Mouse (Mus musculus) activated CD4-positive, CD25-positive, alpha-beta regulatory T cell, adult 9 weeks (primary cell): ENCODE data around the gene Fbxw5. TPM values are rescaled to one million over a fixed set of nuclear protein-coding genes. Genes with fewer than 3 reads are reported as not detected.

Experiments used
- polyA plus RNA-seq: library from polyadenylated mRNA; unstranded; fragments of 100-300 nt; shearing (Covaris generic); gene quantifications from one replicate; pipeline ENCODE4 v1.2.1, GENCODE M21; 2017

Fbxw5 gene
- 115 TPM for polyA plus RNA-seq

GRCm38 (mm10) chr2:25500576-25501405 is at the start of gene Fbxw5:
Gene Fbxw5, plus strand, starts transcription at chr2:25500750.

GRCm38 (mm10) chr2:25456205-25456953 is 44.2 kb upstream of the Fbxw5 start, which contains the start of gene Clic3:
Gene Clic3, plus strand, starts transcription at chr2:25456838.

GRCm38 (mm10) chr2:25460551-25461309 is 39.8 kb upstream of the Fbxw5 start, which contains the start of gene Paxx:
Gene Paxx, minus strand, starts transcription at chr2:25461094.

GRCm38 (mm10) chr2:25469969-25470368 is 30.6 kb upstream of the Fbxw5 start, which contains the start of gene Ptgds:
Gene Ptgds, minus strand, starts transcription at chr2:25470046.

GRCm38 (mm10) chr2:25493476-25493961 is 7.0 kb upstream of the Fbxw5 start, which contains the start of gene Lcn12:
Gene Lcn12, minus strand, starts transcription at chr2:25493911.

GRCm38 (mm10) chr2:25501593-25502486 is 1.3 kb downstream of the Fbxw5 start, which contains the start of gene C8g:
Gene C8g, minus strand, starts transcription at chr2:25501719.

GRCm38 (mm10) chr2:25546811-25547491 is 46.4 kb downstream of the Fbxw5 start, which contains the start of gene Traf2:
Gene Traf2, minus strand, starts transcription at chr2:25546940.

Other genes with a start within 250 kb of the Fbxw5 start
- gene Tmem203, start 245.3 kb upstream of the Fbxw5 start, polyA plus RNA-seq: 16.9 TPM
- gene Tprn, start 238.1 kb upstream of the Fbxw5 start, polyA plus RNA-seq: 3.8 TPM
- gene Ssna1, start 228.3 kb upstream of the Fbxw5 start, polyA plus RNA-seq: 144 TPM
- 106 TPM for gene Anapc2, start 228.3 kb upstream of the Fbxw5 start, polyA plus RNA-seq
- not detected for gene Tmem210, start 212.6 kb upstream of the Fbxw5 start, polyA plus RNA-seq
- gene Lrrc26, start 210.8 kb upstream of the Fbxw5 start, polyA plus RNA-seq: not detected
- 0.11 TPM for gene Grin1, start 181.6 kb upstream of the Fbxw5 start, polyA plus RNA-seq
- 24.2 TPM for gene Man1b1, start 168.4 kb upstream of the Fbxw5 start, polyA plus RNA-seq
- 25.1 TPM for gene Dpp7, start 144.4 kb upstream of the Fbxw5 start, polyA plus RNA-seq
- gene Uap1l1, start 135.1 kb upstream of the Fbxw5 start, polyA plus RNA-seq: 19.7 TPM
- gene Sapcd2, start 128.4 kb upstream of the Fbxw5 start, polyA plus RNA-seq: 0.39 TPM
- gene Entpd2, start 104.9 kb upstream of the Fbxw5 start, polyA plus RNA-seq: 0.56 TPM
- 3.4 TPM for gene Npdc1, start 101.4 kb upstream of the Fbxw5 start, polyA plus RNA-seq
- 11.3 TPM for gene Fut7, start 77.5 kb upstream of the Fbxw5 start, polyA plus RNA-seq
- gene Abca2, start 72.0 kb upstream of the Fbxw5 start, polyA plus RNA-seq: 24.7 TPM
- gene Clic3, start 43.9 kb upstream of the Fbxw5 start, polyA plus RNA-seq: 4.6 TPM
- gene Paxx, start 39.7 kb upstream of the Fbxw5 start, polyA plus RNA-seq: 96.1 TPM
- not detected for gene Ptgds, start 30.7 kb upstream of the Fbxw5 start, polyA plus RNA-seq
- not detected for gene Lcn12, start 6.8 kb upstream of the Fbxw5 start, polyA plus RNA-seq
- 10.0 TPM for gene C8g, start 969 bp downstream of the Fbxw5 start, polyA plus RNA-seq
- gene Traf2, start 46.2 kb downstream of the Fbxw5 start, polyA plus RNA-seq: 107 TPM
- 388 TPM for gene Edf1, start 57.1 kb downstream of the Fbxw5 start, polyA plus RNA-seq
- 1.6 TPM for gene Mamdc4, start 74.1 kb downstream of the Fbxw5 start, polyA plus RNA-seq
- 62.9 TPM for gene Phpt1, start 74.5 kb downstream of the Fbxw5 start, polyA plus RNA-seq
- 0.42 TPM for gene Ajm1, start 81.0 kb downstream of the Fbxw5 start, polyA plus RNA-seq
- 7.5 TPM for gene Rabl6, start 107.8 kb downstream of the Fbxw5 start, polyA plus RNA-seq
- gene Ccdc183, start 116.9 kb downstream of the Fbxw5 start, polyA plus RNA-seq: not detected
- 1.5 TPM for gene Tmem141, start 121.3 kb downstream of the Fbxw5 start, polyA plus RNA-seq
- 6.2 TPM for gene Fcna, start 127.3 kb downstream of the Fbxw5 start, polyA plus RNA-seq
- gene Lcn8, start 152.4 kb downstream of the Fbxw5 start, polyA plus RNA-seq: not detected
- not detected for gene Lcn5, start 157.2 kb downstream of the Fbxw5 start, polyA plus RNA-seq
- gene Lcn6, start 176.0 kb downstream of the Fbxw5 start, polyA plus RNA-seq: not detected
- not detected for gene Lcn10, start 182.0 kb downstream of the Fbxw5 start, polyA plus RNA-seq
- gene Obp2a, start 199.3 kb downstream of the Fbxw5 start, polyA plus RNA-seq: 1.1 TPM
- 166 TPM for gene Bmyc, start 206.0 kb downstream of the Fbxw5 start, polyA plus RNA-seq
- gene Obp2b, start 236.3 kb downstream of the Fbxw5 start, polyA plus RNA-seq: not detected